Mouse (Mus musculus): ENCODE data around the gene Sh3bgrl3.

The Sh3bgrl3 gene

DNA sequence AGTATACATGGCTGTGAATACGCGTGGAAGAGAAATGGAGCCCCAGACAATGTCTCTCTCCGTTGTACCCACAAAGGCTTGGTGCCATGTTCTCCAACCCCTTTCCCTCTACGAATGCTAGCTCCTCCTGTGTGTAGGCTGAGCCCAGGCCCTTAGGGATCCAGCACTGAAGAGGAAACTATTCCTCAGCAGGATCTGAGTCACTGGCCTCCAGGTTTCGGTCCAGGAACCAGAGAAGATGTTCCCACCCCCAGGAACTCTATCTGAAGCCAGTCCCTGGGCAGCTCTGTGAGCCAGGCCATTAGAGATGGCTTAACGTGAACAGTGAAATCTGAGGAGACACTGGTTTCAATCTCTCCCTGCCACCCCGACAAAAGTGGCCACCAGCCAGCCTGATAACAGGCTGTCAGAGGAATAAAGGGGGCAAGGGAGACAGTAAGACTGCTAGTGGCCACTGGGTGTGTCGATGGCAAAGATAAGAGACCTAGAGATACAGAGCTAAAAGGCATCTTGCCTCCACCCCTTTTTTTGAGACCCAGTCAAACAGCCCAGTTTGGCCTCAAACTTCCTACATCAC, 4.0 kb upstream of the Sh3bgrl3 start:
- in situ Hi-C loops (cut with MboI; ENCODE audit: low pct_unique_long_range_greater_than_20kb in 1 of 2, low sequenced_read_pairs in 2 of 2, unreplicated experiment in 1 of 2) = no loop called here

- in situ Hi-C loops (cut with MboI; ENCODE audit: low pct_unique_long_range_greater_than_20kb in 1 of 2, low sequenced_read_pairs in 2 of 2, unreplicated experiment in 1 of 2) = no loop called here
Measured at GRCm38 (mm10) chr4:134132117-134132516, 3.5 kb upstream of the Sh3bgrl3 start.

DNA sequence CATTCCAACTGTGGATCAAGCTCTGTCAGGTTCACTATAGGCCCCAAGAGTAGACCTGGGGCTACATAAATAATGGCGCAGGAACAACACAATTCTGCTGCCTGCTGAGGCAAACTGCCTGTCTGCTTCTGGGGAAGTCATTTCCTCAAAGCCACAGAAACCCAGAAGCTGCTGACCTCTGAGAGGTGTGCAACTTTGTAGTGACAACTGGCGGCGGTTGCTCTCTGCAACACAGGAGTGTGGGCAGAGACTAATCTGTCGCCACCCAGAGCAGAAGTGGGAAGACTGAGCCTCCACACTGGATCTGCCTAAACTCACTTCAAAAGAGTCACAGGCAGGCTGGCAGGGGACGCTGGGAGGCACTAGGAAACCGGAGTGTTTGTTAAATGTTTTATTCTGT, 893 bp upstream of the Sh3bgrl3 start:
- in situ Hi-C loops (cut with MboI; ENCODE audit: low pct_unique_long_range_greater_than_20kb in 1 of 2, low sequenced_read_pairs in 2 of 2, unreplicated experiment in 1 of 2) = loop anchor here in 1 of 2 experiments (5.0 kb wide), 1 partner anchor 37 kb away; no protein-coding TSS in a partner anchor

DNA sequence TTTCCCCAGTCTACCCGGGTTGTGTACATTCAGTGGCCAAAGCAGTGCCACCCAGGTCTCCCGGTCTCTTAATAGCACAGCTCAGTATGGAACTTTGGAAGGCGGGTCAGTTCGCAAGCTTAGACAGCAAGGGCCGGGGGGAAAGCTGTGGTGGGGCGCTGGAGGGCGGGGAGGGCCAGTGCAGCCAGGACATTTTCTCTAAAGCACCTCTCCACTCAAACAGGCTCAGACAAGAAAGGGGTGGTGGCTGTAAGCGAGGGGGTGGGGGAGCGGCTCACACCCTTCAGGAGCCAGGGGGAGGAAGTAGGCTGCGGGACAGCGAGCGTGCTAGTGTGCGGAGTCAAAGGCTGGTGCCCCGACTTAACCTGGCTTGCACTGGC, 384 bp upstream of the Sh3bgrl3 start:
- in situ Hi-C loops (cut with MboI; ENCODE audit: low pct_unique_long_range_greater_than_20kb in 1 of 2, low sequenced_read_pairs in 2 of 2, unreplicated experiment in 1 of 2) = loop anchor here in 1 of 2 experiments (5.0 kb wide), 1 partner anchor 37 kb away; no protein-coding TSS in a partner anchor

DNA sequence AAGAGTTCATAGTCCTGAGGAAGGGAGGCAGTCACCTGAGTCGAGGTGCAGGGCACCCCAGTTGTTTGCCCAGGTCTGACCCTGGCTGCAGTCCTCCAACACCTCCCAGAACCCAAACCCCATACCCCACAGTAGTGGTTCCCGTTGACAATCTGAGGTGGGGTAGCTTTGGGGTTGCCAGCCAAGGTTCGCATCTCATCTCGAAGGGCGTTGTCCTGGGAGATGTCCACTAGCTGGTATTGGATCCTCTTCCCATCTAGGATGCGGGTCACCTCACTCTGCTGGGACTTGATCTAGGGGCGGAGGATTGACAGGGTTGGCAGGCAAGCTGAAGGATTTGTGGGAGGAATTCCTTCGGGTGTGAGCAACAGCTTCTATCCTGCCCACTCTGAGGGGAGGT, 796 bp downstream of the Sh3bgrl3 start:
- in situ Hi-C loops (cut with MboI; ENCODE audit: low pct_unique_long_range_greater_than_20kb in 1 of 2, low sequenced_read_pairs in 2 of 2, unreplicated experiment in 1 of 2) = loop anchor here in 1 of 2 experiments (5.0 kb wide), 1 partner anchor 35 kb away; no protein-coding TSS in a partner anchor

GRCm38 (mm10) chr4:134127121-134127455, 1.5 kb downstream of the Sh3bgrl3 start:
- in situ Hi-C loops (cut with MboI; ENCODE audit: low pct_unique_long_range_greater_than_20kb in 1 of 2, low sequenced_read_pairs in 2 of 2, unreplicated experiment in 1 of 2) = loop anchor here in 1 of 2 experiments (5.0 kb wide), 1 partner anchor 35 kb away; no protein-coding TSS in a partner anchor

GRCm38 (mm10) chr4:134126300-134127120, 2.1 kb downstream of the Sh3bgrl3 start:
- in situ Hi-C loops (cut with MboI; ENCODE audit: low pct_unique_long_range_greater_than_20kb in 1 of 2, low sequenced_read_pairs in 2 of 2, unreplicated experiment in 1 of 2) = loop anchor here in 1 of 2 experiments (5.0 kb wide), 1 partner anchor 34 kb away; no protein-coding TSS in a partner anchor

DNA sequence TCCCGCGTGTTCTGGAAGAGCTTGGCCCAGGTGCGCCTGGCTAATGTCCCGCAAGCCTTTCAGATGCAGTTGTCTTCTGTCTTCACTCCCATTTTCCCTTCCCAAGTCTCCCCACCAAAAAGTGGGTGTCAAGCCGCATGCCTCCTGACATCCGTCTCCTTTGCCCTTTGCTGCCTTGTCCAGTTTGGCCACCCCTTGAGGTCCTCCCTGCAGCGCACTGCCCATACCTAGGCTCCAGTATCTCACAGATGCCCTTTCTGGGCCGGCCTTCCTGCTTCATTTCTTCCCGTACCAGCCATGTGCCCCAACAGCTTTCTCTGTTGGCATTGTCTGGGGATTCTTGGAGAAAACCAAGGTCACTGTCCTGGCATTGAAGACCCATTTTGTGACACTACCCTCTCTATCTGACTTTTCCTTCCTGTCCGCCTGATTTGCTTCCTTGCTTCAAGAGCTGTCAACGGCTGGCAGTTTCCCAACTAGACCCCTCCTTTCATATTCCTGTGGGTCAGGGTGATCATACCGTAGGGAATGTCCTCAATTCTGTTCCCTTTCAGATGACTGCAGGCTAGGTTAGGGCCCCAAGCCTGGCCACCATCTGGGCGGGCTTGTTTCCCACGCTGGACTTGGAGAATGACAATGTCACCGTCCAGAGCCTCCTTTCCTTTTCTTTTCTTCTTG, 3.1 kb downstream of the Sh3bgrl3 start:
- in situ Hi-C loops (cut with MboI; ENCODE audit: low pct_unique_long_range_greater_than_20kb in 1 of 2, low sequenced_read_pairs in 2 of 2, unreplicated experiment in 1 of 2) = loop anchor here in 1 of 2 experiments (5.0 kb wide), 1 partner anchor 33 kb away; no protein-coding TSS in a partner anchor

DNA sequence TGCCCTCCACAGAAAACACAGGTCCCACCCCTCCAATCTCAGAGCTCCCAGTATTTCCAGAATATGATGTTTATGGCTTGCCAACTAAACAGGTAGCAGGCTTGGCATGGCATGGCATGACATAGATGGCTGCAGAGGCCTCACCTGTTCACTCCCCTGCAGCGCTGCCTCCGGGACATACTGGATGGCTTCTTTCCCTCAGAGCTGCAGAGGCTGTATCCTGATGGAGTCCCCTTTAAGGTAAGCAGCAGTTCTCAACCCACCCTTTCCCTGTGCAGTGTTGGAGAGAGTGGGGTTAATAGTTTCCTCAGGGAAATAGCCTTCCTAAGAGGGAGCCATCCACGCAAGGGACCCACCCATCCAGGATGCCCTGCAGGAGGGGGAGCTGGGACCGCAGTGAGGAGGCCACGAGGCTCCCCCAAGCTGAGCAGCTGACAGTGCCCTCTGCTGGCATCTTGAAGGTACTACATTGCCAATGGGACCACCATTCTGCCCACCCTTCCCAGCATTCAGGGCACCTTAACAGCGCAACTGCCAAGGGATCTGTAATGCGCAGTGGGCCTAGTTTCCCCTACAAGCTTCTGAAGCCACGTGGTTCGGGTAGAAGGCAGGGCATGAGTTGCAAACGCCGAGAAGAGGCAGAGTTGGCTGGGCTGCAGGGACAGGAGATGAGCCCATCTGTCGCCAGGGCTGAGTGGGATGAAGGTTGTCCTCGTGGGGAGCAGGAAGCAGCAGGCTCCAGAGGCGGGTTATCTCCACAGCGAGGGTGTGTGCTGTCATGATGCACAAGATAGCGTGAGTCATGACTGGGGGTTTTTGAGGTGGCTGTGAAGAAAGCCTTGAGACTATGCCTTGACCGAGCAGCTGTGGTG, 4.7 kb downstream of the Sh3bgrl3 start:
- in situ Hi-C loops (cut with MboI; ENCODE audit: low pct_unique_long_range_greater_than_20kb in 1 of 2, low sequenced_read_pairs in 2 of 2, unreplicated experiment in 1 of 2) = no loop called here

DNA sequence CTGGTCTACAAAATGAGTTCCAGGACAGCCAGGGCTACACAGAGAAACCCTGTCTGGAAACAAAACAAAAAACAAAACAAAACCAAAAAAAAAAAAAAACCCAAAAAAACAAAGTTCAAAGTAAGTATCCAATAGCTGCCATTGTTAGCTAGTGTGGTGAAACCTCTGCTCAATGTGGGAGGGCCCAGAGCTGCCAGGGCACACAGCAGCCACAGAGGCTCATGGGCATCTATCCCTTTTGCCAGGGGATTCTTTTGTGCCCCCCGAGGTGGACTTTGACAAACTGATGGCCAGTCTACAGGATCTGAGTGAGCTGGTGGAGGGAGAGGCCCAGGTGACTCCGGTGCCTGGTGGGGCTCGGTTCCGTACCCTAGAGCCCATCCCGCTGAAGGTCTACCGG, 5.4 kb downstream of the Sh3bgrl3 start:
- in situ Hi-C loops (cut with MboI; ENCODE audit: low pct_unique_long_range_greater_than_20kb in 1 of 2, low sequenced_read_pairs in 2 of 2, unreplicated experiment in 1 of 2) = no loop called here

DNA sequence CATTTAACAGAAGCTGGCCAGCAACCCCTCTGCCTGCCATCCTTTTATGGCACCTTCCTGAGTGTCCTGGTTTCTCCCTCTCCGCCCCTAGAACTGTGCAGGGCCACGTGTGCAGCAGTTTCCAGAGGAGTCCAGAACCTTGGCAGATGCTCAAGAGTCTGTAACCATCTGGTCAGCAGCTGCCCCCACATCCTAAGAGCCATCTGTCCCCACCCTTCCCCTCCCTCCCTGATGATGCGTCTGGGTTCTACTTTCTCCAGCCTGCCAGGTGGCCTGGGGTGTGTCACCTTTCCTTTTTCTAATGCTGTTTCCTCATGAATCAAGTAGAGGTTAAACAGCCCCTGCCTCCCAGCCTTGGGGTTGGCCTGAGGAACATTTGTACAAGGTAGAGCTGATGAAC, 6.3 kb downstream of the Sh3bgrl3 start:
- in situ Hi-C loops (cut with MboI; ENCODE audit: low pct_unique_long_range_greater_than_20kb in 1 of 2, low sequenced_read_pairs in 2 of 2, unreplicated experiment in 1 of 2) = no loop called here

GRCm38 (mm10) chr4:134121571-134121970, 7.0 kb downstream of the Sh3bgrl3 start:
- in situ Hi-C loops (cut with MboI; ENCODE audit: low pct_unique_long_range_greater_than_20kb in 1 of 2, low sequenced_read_pairs in 2 of 2, unreplicated experiment in 1 of 2) = no loop called here

DNA sequence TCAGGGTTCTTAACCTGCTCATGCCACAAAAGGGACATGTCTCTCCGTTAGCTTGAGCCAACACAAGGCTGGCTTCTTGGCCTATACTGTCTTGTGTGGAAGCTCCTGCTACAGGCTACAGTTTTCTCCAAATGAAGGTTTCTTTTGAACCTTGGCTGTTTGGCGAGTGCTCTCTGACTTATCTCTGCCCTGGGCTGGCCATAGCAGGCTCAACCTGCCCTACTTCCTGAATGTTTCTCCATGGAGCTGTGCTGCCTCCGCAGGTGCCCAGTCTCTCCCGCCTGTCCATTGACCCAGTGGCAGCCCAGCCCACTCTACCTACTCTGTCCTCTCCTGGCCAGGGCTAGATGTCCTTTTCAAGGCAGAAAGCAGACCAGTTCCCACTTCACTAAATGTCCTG, 7.7 kb downstream of the Sh3bgrl3 start:
- in situ Hi-C loops (cut with MboI; ENCODE audit: low pct_unique_long_range_greater_than_20kb in 1 of 2, low sequenced_read_pairs in 2 of 2, unreplicated experiment in 1 of 2) = no loop called here

DNA sequence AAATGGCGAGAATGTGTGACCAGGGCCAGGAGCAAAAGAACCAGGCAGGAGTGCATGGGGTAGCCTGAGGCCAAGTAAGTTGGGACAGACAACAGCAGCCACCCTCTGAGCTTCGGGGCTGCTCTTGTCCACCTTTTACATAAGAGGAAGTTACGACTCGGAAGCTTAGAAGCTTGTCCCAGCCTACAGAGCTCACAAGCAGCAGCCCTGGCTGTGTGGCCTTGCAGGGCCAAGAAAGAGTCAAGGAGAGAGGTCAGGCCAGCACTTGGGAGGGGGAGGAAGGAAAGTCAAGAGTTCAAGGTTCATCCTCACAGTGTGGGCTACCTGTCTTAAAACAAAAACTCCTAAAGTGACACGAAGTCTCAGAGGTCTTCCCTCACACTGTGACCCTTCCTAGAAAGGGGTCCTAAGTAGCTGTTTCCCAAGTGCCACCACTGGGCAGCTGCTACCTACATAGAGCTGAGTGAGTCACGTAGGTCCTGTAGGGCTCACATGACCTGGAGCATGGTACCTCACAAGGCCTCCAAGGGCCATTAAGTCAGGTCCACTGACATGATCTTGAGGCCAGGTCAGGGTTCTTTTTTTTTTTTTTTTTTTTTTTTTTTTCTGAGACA, 8.3 kb downstream of the Sh3bgrl3 start:
- in situ Hi-C loops (cut with MboI; ENCODE audit: low pct_unique_long_range_greater_than_20kb in 1 of 2, low sequenced_read_pairs in 2 of 2, unreplicated experiment in 1 of 2) = no loop called here

DNA sequence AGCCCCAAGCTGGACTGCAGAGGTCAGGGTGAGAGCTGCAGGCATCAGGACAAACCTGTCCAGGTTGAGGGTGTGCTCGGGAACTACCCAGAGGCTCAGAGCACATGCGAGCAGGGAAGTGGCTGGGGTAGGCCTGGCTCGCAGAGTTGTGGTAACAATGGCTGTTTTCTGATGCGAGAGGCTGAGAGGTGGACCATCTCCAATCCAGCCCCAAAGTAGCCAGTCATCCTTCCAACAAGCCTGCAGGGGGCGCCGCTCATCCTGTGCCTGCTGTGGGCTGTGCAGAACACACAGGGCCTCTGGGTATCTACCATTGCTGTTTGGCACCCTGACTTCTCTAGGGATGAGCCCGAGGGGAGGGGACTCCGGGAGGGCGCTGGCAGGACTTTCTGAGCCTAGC, 8.9 kb downstream of the Sh3bgrl3 start:
- in situ Hi-C loops (cut with MboI; ENCODE audit: low pct_unique_long_range_greater_than_20kb in 1 of 2, low sequenced_read_pairs in 2 of 2, unreplicated experiment in 1 of 2) = no loop called here

DNA sequence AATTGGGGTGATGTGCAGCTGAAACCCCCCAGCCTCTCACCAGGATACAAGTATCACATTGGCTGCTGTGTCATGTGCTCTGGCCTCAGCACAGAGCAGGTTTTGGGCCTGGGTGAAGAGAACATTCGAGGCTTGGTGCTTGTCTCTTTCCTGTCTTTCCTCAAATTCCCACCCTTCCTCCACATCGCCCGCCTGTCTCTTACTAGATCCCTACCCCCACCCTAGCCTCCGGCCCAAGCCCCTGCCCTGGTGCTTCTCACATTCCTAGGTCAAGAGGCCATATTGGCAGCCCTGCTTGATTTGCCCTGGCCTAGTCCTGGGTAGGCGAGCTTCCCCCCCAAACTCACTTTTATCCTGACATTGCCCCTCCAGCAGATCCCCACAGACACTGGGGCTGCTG, 9.5 kb downstream of the Sh3bgrl3 start:
- in situ Hi-C loops (cut with MboI; ENCODE audit: low pct_unique_long_range_greater_than_20kb in 1 of 2, low sequenced_read_pairs in 2 of 2, unreplicated experiment in 1 of 2) = no loop called here

DNA sequence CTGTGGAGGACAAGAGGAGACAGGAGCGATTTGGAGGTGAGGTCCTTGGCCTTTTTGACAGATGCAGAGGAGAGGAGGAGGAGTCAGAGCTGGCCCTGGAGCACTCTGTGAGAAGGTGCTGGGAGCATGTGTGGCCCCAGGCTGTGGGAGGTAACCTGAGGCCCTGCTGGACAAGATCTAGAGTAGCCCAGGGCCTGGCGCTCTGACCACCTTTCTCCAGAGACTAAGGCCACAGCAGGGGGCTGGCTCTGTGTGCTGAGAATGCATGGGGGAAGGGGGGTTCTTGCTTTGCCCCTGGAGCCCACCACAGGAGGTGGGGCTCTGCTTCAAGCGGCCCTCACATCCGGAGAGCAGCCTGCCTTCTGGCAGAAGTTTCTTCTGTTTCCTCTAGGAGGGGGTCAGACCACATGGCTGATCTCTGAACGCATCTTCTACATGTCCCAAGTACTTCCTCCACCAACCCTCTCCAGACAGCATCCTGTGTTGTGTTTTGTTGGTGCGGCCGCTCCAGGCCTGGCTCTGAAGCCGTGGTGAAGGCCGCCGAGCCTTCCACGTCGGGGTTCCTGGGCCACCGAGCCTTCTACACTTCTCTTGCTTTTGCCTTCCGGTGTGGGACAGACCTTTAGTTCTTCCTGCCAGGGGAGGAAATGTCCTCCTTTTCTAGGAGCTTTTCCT, 10.3 kb downstream of the Sh3bgrl3 start:
- in situ Hi-C loops (cut with MboI; ENCODE audit: low pct_unique_long_range_greater_than_20kb in 1 of 2, low sequenced_read_pairs in 2 of 2, unreplicated experiment in 1 of 2) = no loop called here

GRCm38 (mm10) chr4:134117012-134117411, 11.6 kb downstream of the Sh3bgrl3 start:
- in situ Hi-C loops (cut with MboI; ENCODE audit: low pct_unique_long_range_greater_than_20kb in 1 of 2, low sequenced_read_pairs in 2 of 2, unreplicated experiment in 1 of 2) = no loop called here
